Mouse (Mus musculus) embryonic facial prominence, embryonic 14.5 days (tissue): ENCODE results near the gene Rsph14. TPM values are rescaled to one million over a fixed set of nuclear protein-coding genes. Genes with fewer than 3 reads are reported as not detected.
A peak's percentile ranks its signal among the peaks of the same experiment; 100 is the strongest.

Source experiments
- ATAC-seq: fragments of 200-750 bp; cut with Nextera tagmentation; 2 replicates; pipeline ENCODE4 v1.8.0; 2017; ENCODE audit warnings: low read depth, moderate number of reproducible peaks, moderate TSS enrichment
- DNase-seq: peaks from one replicate; pipeline ENCODE4 v3.0.0-alpha.2; 2015; ENCODE audit warnings: low spot score
- H3K27ac ChIP-seq: fragments of 300-500 bp; sonication (generic); replicated peaks from 2 replicates; pipeline ENCODE4 v1.5.1; 2014; ENCODE audit warnings: low read depth, mild to moderate bottlenecking, low read length, moderate library complexity
- H3K27me3 ChIP-seq: fragments of 300-500 bp; sonication (generic); replicated peaks from 2 replicates; pipeline ENCODE4 v1.6.1; 2014; ENCODE audit warnings: low read length; ENCODE audit not compliant: control insufficient read depth, insufficient read depth
- H3K36me3 ChIP-seq: fragments of 300-500 bp; sonication (generic); 2 replicates; pipeline ENCODE4 v1.6.1; 2014; ENCODE audit warnings: low read length, mixed read lengths; ENCODE audit not compliant: control insufficient read depth, insufficient read depth
- H3K4me1 ChIP-seq: fragments of 300-500 bp; sonication (generic); 2 replicates; pipeline ENCODE4 v1.6.1; 2014; ENCODE audit warnings: antibody characterized with exemption, low read length; ENCODE audit not compliant: control insufficient read depth, insufficient read depth
- H3K4me2 ChIP-seq: fragments of 300-500 bp; sonication (generic); 2 replicates; pipeline ENCODE4 v1.6.1; 2014; ENCODE audit warnings: low read depth, mild to moderate bottlenecking, low read length, moderate library complexity, mixed read lengths
- H3K4me3 ChIP-seq: fragments of 300-500 bp; sonication (generic); 2 replicates; pipeline ENCODE4 v1.5.1; 2014; ENCODE audit warnings: low read depth, mild to moderate bottlenecking, low read length
- H3K9ac ChIP-seq: fragments of 300-500 bp; sonication (generic); 2 replicates; pipeline ENCODE4 v1.6.1; 2014; ENCODE audit warnings: low read depth, mild to moderate bottlenecking, low read length, moderate library complexity, mixed read lengths
- H3K9me3 ChIP-seq: fragments of 300-500 bp; sonication (generic); 2 replicates; pipeline ENCODE4 v1.6.1; 2016; ENCODE audit warnings: low read length; ENCODE audit not compliant: control insufficient read depth
- WGBS: fragments of 180-500 bp; shearing (Covaris S2); extraction: QIAGEN DNeasy Blood & Tissue Kit; methylation state at CpG from one replicate; pipeline ENCODE4 v1.1.7; 2014; 5-methylcytosine and 5-hydroxymethylcytosine counted together
- polyA plus RNA-seq: library from polyadenylated mRNA; unstranded; fragments of >200 nt; fragmentation: Nextera tagmentation; extraction: Ambion mirVana; gene quantifications from 2 replicates; pipeline ENCODE4 v1.2.1, GENCODE M21; 2014

The Rsph14 gene
- polyA plus RNA-seq, 1 experiment from 2014 or later, result 2.4 TPM

- WGBS, result 47% methylated on average over 2 of the region's 2 CpGs
- DNase-seq, result no peak
- Histone ChIP-seq H3K4me3 (no peak overlapping the region), H3K27me3 (no peaks in the 10 kb centered on the region), H3K4me2 (no peak overlapping the region), H3K27ac (no peak overlapping the region), H3K36me3 (no peaks in the 10 kb centered on the region), H3K4me1 (no peaks in the 10 kb centered on the region), H3K9me3 (no peaks in the 10 kb centered on the region), H3K9ac (no peak overlapping the region)
- no peak for ATAC-seq
Measured at GRCm38 (mm10) chr10:75020271-75020670, 12.1 kb downstream of the Rsph14 start.

GRCm38 (mm10) chr10:75016481-75016880 is 15.9 kb downstream of the Rsph14 start:
- Histone ChIP-seq H3K4me1 (no peaks in the 10 kb centered on the region), H3K27me3 (no peaks in the 10 kb centered on the region), H3K36me3 (no peaks in the 10 kb centered on the region), H3K4me3 (no peak overlapping the region), H3K27ac (no peak overlapping the region), H3K9ac (no peak overlapping the region), H3K9me3 (no peaks in the 10 kb centered on the region), H3K4me2 (no peak overlapping the region)
- DNase-seq (no peak), ATAC-seq (no peak)
- WGBS, result 75% methylated on average over 4 of the region's 4 CpGs

- Histone ChIP-seq H3K4me1 (no peaks in the 10 kb centered on the region), H3K4me3 (no peak overlapping the region), H3K27me3 (no peaks in the 10 kb centered on the region), H3K36me3 (no peaks in the 10 kb centered on the region), H3K4me2 (no peak overlapping the region), H3K9ac (no peak overlapping the region), H3K9me3 (no peaks in the 10 kb centered on the region), H3K27ac (no peak overlapping the region)
- DNase-seq (no peak), ATAC-seq (no peak)
- 64% methylated on average over 13 of the region's 14 CpGs for WGBS
Measured at GRCm38 (mm10) chr10:75015465-75015864, 16.9 kb downstream of the Rsph14 start.

- Histone ChIP-seq H3K4me3 (no peak overlapping the region), H3K27ac (no peak overlapping the region), H3K4me1 (no peaks in the 10 kb centered on the region), H3K27me3 (no peaks in the 10 kb centered on the region), H3K9ac (no peak overlapping the region), H3K36me3 (no peaks in the 10 kb centered on the region), H3K4me2 (no peak overlapping the region), H3K9me3 (no peaks in the 10 kb centered on the region)
- ATAC-seq (no peak), DNase-seq (no peak)
- WGBS, result 72% methylated on average over 15 of the region's 15 CpGs
Measured at GRCm38 (mm10) chr10:75010704-75011103, 21.7 kb downstream of the Rsph14 start.

DNA sequence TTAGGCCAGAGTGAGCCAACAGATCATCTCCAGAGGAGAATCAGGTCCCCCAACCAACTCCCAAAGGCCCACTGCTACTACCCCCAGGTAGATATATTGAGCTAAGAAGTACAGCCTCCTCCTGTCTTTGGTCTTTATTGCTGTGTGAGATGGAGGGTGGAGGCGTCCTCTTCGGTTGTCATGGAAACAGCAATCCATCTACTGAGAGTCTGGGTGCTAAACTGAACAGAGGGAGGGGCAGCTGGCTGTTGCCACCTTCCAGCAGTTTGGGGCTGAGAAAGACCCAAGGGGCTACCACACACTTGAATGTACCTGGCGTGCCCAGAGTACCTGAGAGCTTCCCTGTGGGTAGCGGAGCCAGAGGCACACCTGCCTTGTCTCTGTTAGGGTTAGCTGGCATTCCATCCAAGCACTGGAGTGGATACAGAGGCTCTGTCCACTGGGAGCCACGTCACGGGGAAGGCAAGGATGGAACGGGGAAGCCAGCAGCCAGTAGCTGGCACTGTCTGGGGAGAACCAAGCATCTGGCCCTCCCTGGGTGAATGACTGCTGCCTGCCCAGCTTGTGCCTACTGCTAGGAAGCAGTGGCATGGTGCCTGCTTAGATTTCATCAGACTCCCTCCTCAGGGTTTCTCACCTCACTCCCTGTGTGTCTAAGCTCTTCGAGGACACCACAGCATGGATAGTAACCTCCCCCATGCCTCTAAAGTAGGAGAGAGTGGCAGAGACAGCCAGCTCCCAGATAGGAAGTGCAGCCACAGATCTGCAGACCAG is 25.3 kb downstream of the Rsph14 start:
- no peak overlapping the region for H3K4me2 ChIP-seq
- H3K36me3 ChIP-seq, result no peaks in the 10 kb centered on the region
- no peak overlapping the region for H3K4me3 ChIP-seq
- H3K9ac ChIP-seq, result no peak overlapping the region
- no peaks in the 10 kb centered on the region for H3K27me3 ChIP-seq
- no peaks in the 10 kb centered on the region for H3K4me1 ChIP-seq
- WGBS, result 74% methylated on average over 8 of the region's 8 CpGs
- H3K9me3 ChIP-seq, result no peaks in the 10 kb centered on the region
- H3K27ac ChIP-seq, result no peak overlapping the region
- DNase-seq (no peak), ATAC-seq (no peak)

- Histone ChIP-seq H3K4me1 (no peaks in the 10 kb centered on the region), H3K9me3 (no peaks in the 10 kb centered on the region), H3K4me3 (no peak overlapping the region), H3K36me3 (no peaks in the 10 kb centered on the region), H3K27ac (no peak overlapping the region), H3K27me3 (no peaks in the 10 kb centered on the region), H3K4me2 (no peak overlapping the region), H3K9ac (no peak overlapping the region)
- DNase-seq (no peak), ATAC-seq (no peak)
- WGBS, result 71% methylated on average over 3 of the region's 3 CpGs
Measured at GRCm38 (mm10) chr10:75004067-75004466, 28.3 kb downstream of the Rsph14 start.

- no peak overlapping the region for H3K27ac ChIP-seq
- no peaks in the 10 kb centered on the region for H3K36me3 ChIP-seq
- no peaks in the 10 kb centered on the region for H3K9me3 ChIP-seq
- no peak overlapping the region for H3K9ac ChIP-seq
- no peaks in the 10 kb centered on the region for H3K27me3 ChIP-seq
- no peak overlapping the region for H3K4me3 ChIP-seq
- ATAC-seq (no peak), DNase-seq (no peak)
- 86% methylated on average over 8 of the region's 8 CpGs for WGBS
- H3K4me2 ChIP-seq, result no peak overlapping the region
- no peaks in the 10 kb centered on the region for H3K4me1 ChIP-seq
Measured at GRCm38 (mm10) chr10:75001391-75001790, 31.0 kb downstream of the Rsph14 start.

GRCm38 (mm10) chr10:74995377-74995776 is 37.0 kb downstream of the Rsph14 start:
- Histone ChIP-seq H3K9me3 (no peaks in the 10 kb centered on the region), H3K9ac (peak overlapping the region; percentile 9; the same call in 1 of the 2 replicates), H3K36me3 (0 out of 2 replicates have a peak, but pooled peaks cover 6% of the 10 kb centered on the region), H3K27me3 (0 out of 2 replicates have a peak, but pooled peaks cover under 1% of the 10 kb centered on the region), H3K4me2 (peak overlapping the region; percentile 46), H3K4me1 (no peaks in the 10 kb centered on the region; the same call in 1 of the 2 replicates), H3K27ac (no peak overlapping the region), H3K4me3 (peak overlapping the region; percentile 26)
- DNase-seq (peak; percentile 22), ATAC-seq (0 out of 2 replicates have a peak, but pooled peaks have one; percentile 23)
- WGBS, result under 1% methylated on average over 16 of the region's 17 CpGs

- Histone ChIP-seq H3K4me3 (peak overlapping the region; percentile 26; the same call in 1 of the 2 replicates), H3K4me2 (peak overlapping the region; percentile 46), H3K9ac (no peak overlapping the region), H3K9me3 (no peaks in the 10 kb centered on the region), H3K27ac (no peak overlapping the region), H3K36me3 (0 out of 2 replicates have a peak, but pooled peaks cover 6% of the 10 kb centered on the region), H3K27me3 (0 out of 2 replicates have a peak, but pooled peaks cover 3% of the 10 kb centered on the region), H3K4me1 (no peaks in the 10 kb centered on the region; the same call in 1 of the 2 replicates)
- WGBS, result 9% methylated on average over 5 of the region's 5 CpGs
- peak; percentile 20 for DNase-seq
- ATAC-seq, result no peak
Measured at GRCm38 (mm10) chr10:74994863-74995262, 37.5 kb downstream of the Rsph14 start.
